Mouse (Mus musculus) CD4-positive naive resting alpha-beta T cell, adult 57 days (primary cell): ENCODE results near the gene Ranbp2. TPM values are rescaled to one million over a fixed set of nuclear protein-coding genes. Genes with fewer than 3 reads are reported as not detected.

ENCODE experiments used
- total RNA-seq: library from RNA; stranded (reverse); gene quantifications from one replicate; pipeline ENCODE4 v1.2.4, GENCODE M21; 2023

The Ranbp2 gene
- total RNA-seq: 147 TPM

DNA sequence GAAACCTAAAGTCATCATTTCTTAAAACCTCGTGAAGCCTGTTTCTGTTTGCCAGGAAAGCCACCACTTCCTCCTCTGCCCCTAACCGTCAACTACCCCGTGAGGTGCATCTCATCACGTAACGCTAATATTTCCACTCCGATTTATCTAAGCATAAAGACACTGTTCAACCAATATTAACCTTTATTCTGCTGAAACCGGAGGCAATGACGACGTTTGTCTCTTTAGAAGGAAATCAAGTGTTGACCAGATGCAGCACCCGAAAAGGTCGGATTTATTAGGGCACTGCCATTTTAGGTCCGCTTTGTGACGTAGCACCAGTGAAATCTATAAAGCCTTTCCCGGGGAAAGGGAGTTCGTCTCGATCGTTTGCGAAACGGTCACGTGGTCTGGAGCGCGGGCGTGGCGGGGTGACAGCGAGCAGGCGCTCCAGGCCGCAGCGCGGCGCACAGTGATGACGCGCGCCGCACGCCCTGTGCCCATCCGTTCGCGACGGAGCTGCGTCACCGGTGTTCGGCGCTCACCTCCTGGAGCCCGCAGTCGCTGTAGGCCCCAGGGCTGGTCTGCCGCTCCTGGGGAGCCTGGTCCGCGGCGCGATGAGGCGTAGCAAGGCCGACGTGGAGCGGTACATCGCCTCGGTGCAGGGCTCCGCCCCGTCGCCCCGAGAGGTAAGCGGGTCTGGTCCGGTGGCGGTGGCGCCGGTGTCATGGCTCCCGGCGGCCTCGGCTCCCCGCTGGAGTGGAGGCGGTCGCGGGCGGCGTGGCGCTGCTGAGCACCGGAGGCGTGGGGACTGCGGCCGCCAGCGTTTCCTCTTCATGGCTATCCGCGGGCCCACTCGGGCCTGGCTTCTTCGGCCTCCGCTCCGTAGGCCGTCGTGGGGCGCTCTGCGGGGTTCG lies at the start of gene Ranbp2:
Gene Ranbp2, plus strand, starts transcription at position 537 of the 896 bp plus-strand sequence.

DNA sequence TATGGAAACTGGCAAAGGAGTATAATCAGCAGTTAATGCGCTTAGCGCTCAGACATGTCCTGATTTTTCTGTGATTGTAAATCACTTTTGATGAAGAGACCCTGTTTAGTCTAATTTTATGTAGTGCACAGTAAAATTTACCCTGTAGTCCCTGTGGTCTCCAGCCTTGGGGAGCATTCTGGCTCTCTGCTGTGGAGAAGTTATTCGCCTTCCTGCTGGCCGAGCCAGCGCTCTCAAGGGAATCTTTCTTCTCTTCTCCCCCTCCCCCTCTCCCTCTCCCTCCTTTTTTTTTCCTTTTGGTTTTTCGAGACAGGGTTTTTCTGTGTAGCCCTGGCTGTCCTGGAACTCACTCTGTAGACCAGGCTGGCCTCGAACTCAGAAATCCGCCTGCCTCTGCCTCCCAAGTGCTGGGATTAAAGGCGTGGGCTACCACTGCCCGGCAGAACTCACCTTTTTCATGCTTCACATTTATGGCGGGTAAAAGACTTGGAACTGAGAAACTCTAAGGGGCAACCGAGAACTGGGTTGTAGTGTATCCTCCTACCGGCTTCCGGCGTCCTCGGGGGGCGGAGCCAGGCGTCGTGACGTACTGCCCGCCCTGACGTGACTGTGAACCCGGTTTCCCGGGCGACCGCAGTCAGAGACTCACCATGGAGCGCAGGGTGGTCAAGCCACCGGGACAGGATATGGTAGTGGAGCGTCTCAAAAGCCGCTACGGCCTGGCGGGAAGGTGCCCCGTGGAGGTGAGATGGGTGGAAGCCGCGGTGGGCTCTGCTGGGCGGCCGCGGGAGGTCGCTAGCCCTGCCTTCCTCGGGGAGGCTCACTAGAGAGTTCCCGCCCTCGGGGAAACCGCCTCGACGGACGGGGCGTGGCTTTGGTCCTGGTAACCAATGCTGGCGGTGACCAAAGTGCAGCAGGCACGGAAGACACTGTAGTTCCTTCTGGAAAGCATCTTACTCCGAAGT lies 50.9 kb downstream of the Ranbp2 start, which contains the start of gene Ccdc138:
Gene Ccdc138, plus strand, starts transcription at position 629 of the 965 bp plus-strand sequence.

Other genes starting within 250 kb of the Ranbp2 start
- gene AW822073, start 222.0 kb upstream of the Ranbp2 start, total RNA-seq: not detected
- gene Duxf3, start 214.2 kb upstream of the Ranbp2 start, total RNA-seq: not detected
- not detected for gene Gm4981, start 210.2 kb upstream of the Ranbp2 start, total RNA-seq
- gene Gcc2, start 191.4 kb upstream of the Ranbp2 start, total RNA-seq: 46.1 TPM
- gene Lims1, start 123.5 kb upstream of the Ranbp2 start, total RNA-seq: 45.5 TPM
- 3.5 TPM for gene Ccdc138, start 51.0 kb downstream of the Ranbp2 start, total RNA-seq
- 0.15 TPM for gene Edar, start 228.7 kb downstream of the Ranbp2 start, total RNA-seq